Comparison of ENCODE assay signal across 8 mouse cellular contexts in genomic region chr3:129878405-129879021, GRCm38 (mm10). TPM values are rescaled to one million over a fixed set of nuclear protein-coding genes. Genes with fewer than 3 reads are reported as not detected.
A peak's percentile ranks its signal among the peaks of the same experiment; 100 is the strongest.
DNase-seq lines count a peak whose midpoint lies in the region; ATAC-seq and TF ChIP-seq lines count a peak whose summit lies in the region.

Pla2g12a (plus strand) TSS chr3:129878606.

- H3K27me3 ChIP-seq in hindbrain, embryonic 16.5 days (replicated peaks; ENCODE audit: control insufficient read depth, insufficient read depth, low read length): no peaks in the 10 kb centered on the region

- peak; percentile 96 for DNase-seq in gastrocnemius, adult 2 months
- DNase-seq in left cerebral cortex, adult 11 months (ENCODE audit: low spot score): peak; percentile 85
- peak; percentile 89 for DNase-seq in lung, postnatal 36 days
- DNase-seq in retina, postnatal 1 day: peak; percentile 94
- peak; percentile 95 for DNase-seq in thymus, postnatal 4 days

- intact Hi-C loops in gastrocnemius, adult 2 months (cut with DNase I): loop anchor here (2.0 to 5.0 kb wide), 2 partner anchors 48 to 179 kb away; partner anchors contain the start of gene Gar1

- H3K4me2 ChIP-seq in hindbrain, embryonic 16.5 days (ENCODE audit: low read length): peak within 1 kb of the TSS; percentile 87

- peak within 1 kb of the TSS; percentile 89 for H3K9ac ChIP-seq in hindbrain, embryonic 16.5 days (ENCODE audit: low read depth, low read length)

- H3K36me3 ChIP-seq in hindbrain, embryonic 16.5 days (ENCODE audit: control insufficient read depth, insufficient read depth, low read length): no peaks in the 10 kb centered on the region

- ATAC-seq in activated CD4-positive, CD25-positive, alpha-beta regulatory T cell, adult 4 months: peak; percentile 82
- peak; percentile 68 for ATAC-seq in common myeloid progenitor, adult 5-6 weeks (replicated peaks; ENCODE audit: low read depth, poor library complexity, severe bottlenecking)
- peak; percentile 97 for ATAC-seq in hindbrain, embryonic 16.5 days

- H3K4me3 ChIP-seq in gastrocnemius, adult 2 months: peak within 1 kb of the TSS; percentile 96
- peak within 1 kb of the TSS; percentile 61 for H3K4me3 ChIP-seq in hindbrain, embryonic 16.5 days (ENCODE audit: low read length)

- peaks cover 9% of the 10 kb centered on the region for H3K4me1 ChIP-seq in hindbrain, embryonic 16.5 days (ENCODE audit: control insufficient read depth, insufficient read depth, low read depth, low read length)

- H3K27ac ChIP-seq in gastrocnemius, adult 2 months: peak within 1 kb of the TSS; percentile 92
- H3K27ac ChIP-seq in hindbrain, embryonic 16.5 days (ENCODE audit: low read depth, low read length): peak within 1 kb of the TSS; percentile 88

- TF ChIP-seq CTCF in gastrocnemius, adult 2 months (IDR thresholded peaks at IDR 0.05): no peak

- no peaks in the 10 kb centered on the region for H3K9me3 ChIP-seq in hindbrain, embryonic 16.5 days (ENCODE audit: control insufficient read depth, low read length)

- under 1% methylated on average over 49 of the region's 66 CpGs for WGBS in hindbrain, embryonic 16.5 days

RNA-seq across cellular contexts. Expression of gene Pla2g12a, which starts in this region (rescaled TPM):
- polyA plus RNA-seq in activated CD4-positive, CD25-positive, alpha-beta regulatory T cell, adult 4 months (2017; shearing (Covaris generic)): 1 to 10 TPM; 1.7 to 2.2 TPM
- total RNA-seq in common myeloid progenitor, adult 5-6 weeks (2017): 40.3 and 48.0 TPM in 2 replicates
- total RNA-seq in gastrocnemius, adult 2 months (2021): 100 to 1,000 TPM in 1 of 2 experiments, 10 to 100 TPM in 1; 86.2 to 154 TPM
- polyA plus RNA-seq in hindbrain, embryonic 16.5 days (2015; fragmentation: Nextera tagmentation; extraction: Ambion mirVana): 39.2 and 39.8 TPM in 2 replicates

Comparison
In these comparisons a context has a peak if more than half of its experiments do, and no peak if none do; other contexts are left out.
1. Peak in every context shown above with its lines: DNase-seq, ATAC-seq, H3K4me3 ChIP-seq and H3K27ac ChIP-seq.
2. RNA of gene Pla2g12a (polyA plus RNA-seq): 39.2 to 39.8 TPM in hindbrain, embryonic 16.5 days; 1.7 to 2.2 TPM in activated CD4-positive, CD25-positive, alpha-beta regulatory T cell, adult 4 months; every median in the first group is over 10 times any median in the second.